8 mouse cellular contexts compared by ENCODE assay signal in the genomic region with DNA sequence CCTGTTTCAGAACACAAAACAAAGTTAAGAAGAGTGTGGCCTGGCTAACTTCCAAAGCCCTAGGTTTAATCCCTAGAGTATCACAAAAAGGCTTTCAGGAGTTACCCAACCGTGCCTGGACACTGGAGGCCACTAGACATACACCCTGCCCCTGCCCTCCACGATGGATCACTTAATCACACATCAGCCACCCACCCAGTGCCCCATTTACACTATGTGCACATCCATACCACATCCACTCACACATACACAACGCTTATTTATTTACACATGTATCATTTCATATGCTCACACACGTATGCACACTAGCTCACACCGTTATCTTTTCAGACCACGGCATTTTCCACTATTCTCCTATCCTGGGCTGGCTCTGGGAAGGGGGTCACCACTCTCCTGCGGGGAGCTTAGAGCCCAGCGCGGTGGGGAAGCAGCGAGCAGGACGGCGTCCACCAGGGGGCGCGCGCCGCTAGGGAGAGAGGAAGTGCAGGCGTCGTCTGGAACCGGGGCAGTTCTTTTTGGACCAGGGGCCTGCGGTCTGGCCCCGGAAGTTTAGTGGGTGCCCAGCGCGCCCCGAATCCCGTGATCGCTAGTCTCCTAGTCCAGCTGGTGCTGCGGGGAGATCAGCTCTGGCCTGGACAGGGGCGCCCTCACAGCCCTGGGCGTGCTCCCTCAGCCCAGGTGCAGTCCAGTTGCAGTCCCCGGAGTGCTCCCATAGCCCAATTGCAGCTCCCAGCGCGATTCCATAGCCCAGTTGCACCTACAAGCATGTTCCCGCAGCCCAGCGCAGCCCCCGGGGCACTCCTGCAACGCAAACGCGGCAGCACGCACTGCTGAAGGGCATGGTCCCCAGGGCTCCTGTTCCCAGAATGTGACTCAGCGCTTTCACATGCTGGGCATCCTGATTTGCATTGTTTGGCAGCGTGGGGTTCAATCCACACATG. TPM values are rescaled to one million over a fixed set of nuclear protein-coding genes. Genes with fewer than 3 reads are reported as not detected.
DNase-seq lines count a peak whose midpoint lies in the region; ATAC-seq and TF ChIP-seq lines count a peak whose summit lies in the region.

No protein-coding gene starts in this region.

- DNase-seq in 416B (ENCODE audit: low read depth), result peak; percentile 76
- peak; percentile 80 to 90 for DNase-seq in adrenal gland, postnatal 4 days (ENCODE audit: low spot score in 2 of 2)
- peak; percentile 89 for DNase-seq in heart, embryonic 10.5 days (ENCODE audit: low spot score)
- peak; percentile 80 for DNase-seq in kidney, adult 9 months
- DNase-seq in midbrain, postnatal 0 days (ENCODE audit: low spot score), result peak; percentile 71
- DNase-seq in spleen, postnatal 10 days (ENCODE audit: low spot score in 2 of 2), result peak; percentile 91 to 95

- H3K27me3 ChIP-seq in embryonic facial prominence, embryonic 13.5 days, result peaks cover 8% of the 10 kb centered on the region; the same call in 1 of the 2 replicates
- peaks cover 34% of the 10 kb centered on the region for H3K27me3 ChIP-seq in heart, embryonic 10.5 days (ENCODE audit: insufficient read depth, poor library complexity, severe bottlenecking)
- H3K27me3 ChIP-seq in limb, embryonic 15.5 days, result no peaks in the 10 kb centered on the region
- no peaks in the 10 kb centered on the region for H3K27me3 ChIP-seq in midbrain, postnatal 0 days (ENCODE audit: insufficient read depth, low read length)

- H3K4me2 ChIP-seq in embryonic facial prominence, embryonic 13.5 days, result peak overlapping the region; percentile 98
- peak overlapping the region; percentile 98 for H3K4me2 ChIP-seq in limb, embryonic 15.5 days
- H3K4me2 ChIP-seq in midbrain, postnatal 0 days (ENCODE audit: low read depth, low read length, poor library complexity, severe bottlenecking), result peak overlapping the region; percentile 68

- H3K9me3 ChIP-seq in embryonic facial prominence, embryonic 13.5 days, result no peaks in the 10 kb centered on the region
- no peaks in the 10 kb centered on the region for H3K9me3 ChIP-seq in heart, embryonic 10.5 days
- no peaks in the 10 kb centered on the region for H3K9me3 ChIP-seq in limb, embryonic 15.5 days
- H3K9me3 ChIP-seq in midbrain, postnatal 0 days (ENCODE audit: low read length), result no peaks in the 10 kb centered on the region

- peaks cover 9% of the 10 kb centered on the region for H3K4me1 ChIP-seq in embryonic facial prominence, embryonic 13.5 days
- peaks cover 8% of the 10 kb centered on the region for H3K4me1 ChIP-seq in heart, embryonic 10.5 days
- H3K4me1 ChIP-seq in limb, embryonic 15.5 days, result peaks cover 5% of the 10 kb centered on the region
- H3K4me1 ChIP-seq in midbrain, postnatal 0 days (ENCODE audit: insufficient read depth, low read length), result no peaks in the 10 kb centered on the region

- 2% methylated on average over 41 of the region's 41 CpGs for WGBS in embryonic facial prominence, embryonic 13.5 days
- WGBS in heart, embryonic 10.5 days, result 2% methylated on average over 41 of the region's 41 CpGs
- WGBS in limb, embryonic 15.5 days, result 3% methylated on average over 41 of the region's 41 CpGs
- WGBS in midbrain, postnatal 0 days, result 1% methylated on average over 40 of the region's 41 CpGs

- peak overlapping the region; percentile 49 for H3K4me3 ChIP-seq in embryonic facial prominence, embryonic 13.5 days
- H3K4me3 ChIP-seq in heart, embryonic 10.5 days, result peak overlapping the region; percentile 58
- peak overlapping the region; percentile 46 for H3K4me3 ChIP-seq in limb, embryonic 15.5 days
- H3K4me3 ChIP-seq in midbrain, postnatal 0 days (ENCODE audit: low read depth, low read length), result peak overlapping the region; percentile 29

- H3K9ac ChIP-seq in embryonic facial prominence, embryonic 13.5 days, result peak overlapping the region; percentile 81
- H3K9ac ChIP-seq in limb, embryonic 15.5 days, result peak overlapping the region; percentile 56
- H3K9ac ChIP-seq in midbrain, postnatal 0 days (replicated peaks; ENCODE audit: low read length, poor library complexity, severe bottlenecking), result no peak overlapping the region; the same call in 1 of the 2 replicates

- no peak overlapping the region for H3K27ac ChIP-seq in embryonic facial prominence, embryonic 13.5 days
- peak overlapping the region; percentile 79 for H3K27ac ChIP-seq in heart, embryonic 10.5 days
- H3K27ac ChIP-seq in limb, embryonic 15.5 days, result no peak overlapping the region
- no peak overlapping the region for H3K27ac ChIP-seq in midbrain, postnatal 0 days (ENCODE audit: low read depth, low read length)

- H3K36me3 ChIP-seq in embryonic facial prominence, embryonic 13.5 days, result no peaks in the 10 kb centered on the region
- no peaks in the 10 kb centered on the region for H3K36me3 ChIP-seq in heart, embryonic 10.5 days
- H3K36me3 ChIP-seq in limb, embryonic 15.5 days, result no peaks in the 10 kb centered on the region
- H3K36me3 ChIP-seq in midbrain, postnatal 0 days (ENCODE audit: insufficient read depth, low read length), result no peaks in the 10 kb centered on the region

- peak; percentile 45; the same call in 1 of the 2 replicates for ATAC-seq in embryonic facial prominence, embryonic 13.5 days (ENCODE audit: insufficient number of reproducible peaks, insufficient read depth, low FRiP score, low TSS enrichment, low read depth)
- peak; percentile 42; the same call in 1 of the 2 replicates for ATAC-seq in limb, embryonic 15.5 days (ENCODE audit: insufficient number of reproducible peaks, low FRiP score, low TSS enrichment, low read depth)
- ATAC-seq in midbrain, postnatal 0 days (ENCODE audit: low FRiP score), result peak; percentile 72

- TF ChIP-seq CTCF in midbrain, postnatal 0 days (IDR thresholded peaks at IDR 0.05), result peak; percentile 96

RNA-seq across cellular contexts. Expression of a gene that starts 12.0 kb away (rescaled TPM):
- 10 to 100 TPM; 80.2 to 88.5 TPM for total RNA-seq in adrenal gland, postnatal 4 days (2021)
- 71.7 and 79.4 TPM in 2 replicates for polyA plus RNA-seq in embryonic facial prominence, embryonic 13.5 days (2015; fragmentation: Nextera tagmentation; extraction: Ambion mirVana)
- 48.7 and 56.4 TPM in 2 replicates for polyA plus RNA-seq in heart, embryonic 10.5 days (2016; fragmentation: Nextera tagmentation; extraction: Ambion mirVana)
- polyA plus RNA-seq in limb, embryonic 15.5 days (2015; fragmentation: Nextera tagmentation; extraction: Ambion mirVana), result 66.2 and 73.8 TPM in 2 replicates
- 81.0 and 101 TPM in 2 replicates for total RNA-seq in midbrain, postnatal 0 days (2014; rRNA removed)
- 144 and 149 TPM in 2 replicates for polyA plus RNA-seq in midbrain, postnatal 0 days (2015; fragmentation: Nextera tagmentation; extraction: Ambion mirVana)

RNA-seq across cellular contexts. Expression of a gene that starts 16.2 kb away (rescaled TPM):
- under 1 TPM; 0.37 to 0.90 TPM for total RNA-seq in adrenal gland, postnatal 4 days (2021)
- 0.80 and 1.4 TPM in 2 replicates for polyA plus RNA-seq in embryonic facial prominence, embryonic 13.5 days (2015; fragmentation: Nextera tagmentation; extraction: Ambion mirVana)
- 0.31 and 0.74 TPM in 2 replicates for polyA plus RNA-seq in heart, embryonic 10.5 days (2016; fragmentation: Nextera tagmentation; extraction: Ambion mirVana)
- polyA plus RNA-seq in limb, embryonic 15.5 days (2015; fragmentation: Nextera tagmentation; extraction: Ambion mirVana), result 0.15 and 0.19 TPM in 2 replicates
- total RNA-seq in midbrain, postnatal 0 days (2014; rRNA removed), result 24.1 and 37.5 TPM in 2 replicates
- polyA plus RNA-seq in midbrain, postnatal 0 days (2015; fragmentation: Nextera tagmentation; extraction: Ambion mirVana), result 9.6 and 12.1 TPM in 2 replicates

RNA-seq across cellular contexts. Expression of a gene that starts 38.2 kb away (rescaled TPM):
- under 1 TPM; 0.20 to 0.28 TPM for total RNA-seq in adrenal gland, postnatal 4 days (2021)
- polyA plus RNA-seq in embryonic facial prominence, embryonic 13.5 days (2015; fragmentation: Nextera tagmentation; extraction: Ambion mirVana), result 0.18 TPM in 1 of 2 replicates, not detected in the other
- 0.07 and 0.21 TPM in 2 replicates for polyA plus RNA-seq in heart, embryonic 10.5 days (2016; fragmentation: Nextera tagmentation; extraction: Ambion mirVana)
- polyA plus RNA-seq in limb, embryonic 15.5 days (2015; fragmentation: Nextera tagmentation; extraction: Ambion mirVana), result 0.41 and 0.62 TPM in 2 replicates
- 0.47 TPM in 1 of 2 replicates, not detected in the other for total RNA-seq in midbrain, postnatal 0 days (2014; rRNA removed)
- 0.36 and 0.54 TPM in 2 replicates for polyA plus RNA-seq in midbrain, postnatal 0 days (2015; fragmentation: Nextera tagmentation; extraction: Ambion mirVana)

RNA-seq across cellular contexts. Expression of a gene that starts 45.0 kb away (rescaled TPM):
- 10 to 100 TPM; 79.7 to 81.2 TPM for total RNA-seq in adrenal gland, postnatal 4 days (2021)
- polyA plus RNA-seq in embryonic facial prominence, embryonic 13.5 days (2015; fragmentation: Nextera tagmentation; extraction: Ambion mirVana), result 95.2 and 97.5 TPM in 2 replicates
- 90.7 and 101 TPM in 2 replicates for polyA plus RNA-seq in heart, embryonic 10.5 days (2016; fragmentation: Nextera tagmentation; extraction: Ambion mirVana)
- 108 and 109 TPM in 2 replicates for polyA plus RNA-seq in limb, embryonic 15.5 days (2015; fragmentation: Nextera tagmentation; extraction: Ambion mirVana)
- total RNA-seq in midbrain, postnatal 0 days (2014; rRNA removed), result 17.7 and 27.3 TPM in 2 replicates
- polyA plus RNA-seq in midbrain, postnatal 0 days (2015; fragmentation: Nextera tagmentation; extraction: Ambion mirVana), result 47.9 and 50.9 TPM in 2 replicates
